Mouse (Mus musculus) neural tube, embryonic 12.5 days (tissue): ENCODE results near the gene Dctn1. TPM values are rescaled to one million over a fixed set of nuclear protein-coding genes. Genes with fewer than 3 reads are reported as not detected.

ENCODE experiments used
- ATAC-seq: fragments of 200-750 bp; cut with Nextera tagmentation; 2 replicates; pipeline ENCODE4 v1.8.0; 2017; ENCODE audit warnings: low read depth, mild to moderate bottlenecking, moderate TSS enrichment, moderate library complexity; ENCODE audit not compliant: low FRiP score
- H3K27ac ChIP-seq: fragments of 300-500 bp; sonication (generic); 2 replicates; pipeline ENCODE4 v1.5.1; 2016
- H3K27me3 ChIP-seq: fragments of 300-500 bp; sonication (generic); replicated peaks from 2 replicates; pipeline ENCODE4 v1.6.1; 2016; ENCODE audit warnings: mild to moderate bottlenecking
- H3K36me3 ChIP-seq: fragments of 300-500 bp; sonication (generic); 2 replicates; pipeline ENCODE4 v1.6.1; 2016; ENCODE audit warnings: mild to moderate bottlenecking
- H3K4me1 ChIP-seq: fragments of 300-500 bp; sonication (generic); 2 replicates; pipeline ENCODE4 v1.6.1; 2016
- H3K4me2 ChIP-seq: fragments of 300-500 bp; sonication (generic); replicated peaks from 2 replicates; pipeline ENCODE4 v1.6.1; 2016; ENCODE audit warnings: mild to moderate bottlenecking
- H3K4me3 ChIP-seq: fragments of 300-500 bp; sonication (generic); 2 replicates; pipeline ENCODE4 v1.5.1; 2016
- H3K9ac ChIP-seq: fragments of 300-500 bp; sonication (generic); 2 replicates; pipeline ENCODE4 v1.6.1; 2016; ENCODE audit warnings: mild to moderate bottlenecking
- H3K9me3 ChIP-seq: fragments of 300-500 bp; sonication (generic); 2 replicates; pipeline ENCODE4 v1.6.1; 2016; ENCODE audit warnings: mild to moderate bottlenecking
- WGBS: fragments of 180-500 bp; shearing (Covaris S2); methylation state at CpG from one replicate; pipeline ENCODE4 v1.1.7; 2016; 5-methylcytosine and 5-hydroxymethylcytosine counted together
- polyA plus RNA-seq: library from polyadenylated mRNA; unstranded; fragments of >200 nt; fragmentation: Nextera tagmentation; extraction: Ambion mirVana; gene quantifications from 2 replicates; pipeline ENCODE4 v1.2.1, GENCODE M21; 2016

The Dctn1 gene
- polyA plus RNA-seq, 1 experiment from 2014 or later = 196 TPM

- Histone ChIP-seq H3K36me3 (no peaks in the 10 kb centered on the region), H3K4me2 (peak overlapping the region; percentile 69), H3K4me3 (peak overlapping the region; percentile 45), H3K27ac (peak overlapping the region; percentile 92), H3K9ac (peak overlapping the region; percentile 83), H3K9me3 (no peaks in the 10 kb centered on the region), H3K27me3 (peaks cover 10% of the 10 kb centered on the region; the same call in 1 of the 2 replicates), H3K4me1 (peaks cover 57% of the 10 kb centered on the region)
- WGBS = under 1% methylated on average over 11 of the region's 11 CpGs
- ATAC-seq = peak; percentile 25
These were observed 27.7 kb upstream of the Dctn1 start for GRCm38 (mm10) chr6:83138056-83138455.

GRCm38 (mm10) chr6:83140044-83140443, 25.7 kb upstream of the Dctn1 start:
- H3K9ac ChIP-seq = no peak overlapping the region
- WGBS = 94% methylated on average over 8 of the region's 8 CpGs
- H3K4me3 ChIP-seq = no peak overlapping the region
- no peak for ATAC-seq
- peaks cover 58% of the 10 kb centered on the region for H3K4me1 ChIP-seq
- no peak overlapping the region for H3K4me2 ChIP-seq
- peaks cover 10% of the 10 kb centered on the region; the same call in 1 of the 2 replicates for H3K27me3 ChIP-seq
- H3K36me3 ChIP-seq = no peaks in the 10 kb centered on the region
- no peak overlapping the region for H3K27ac ChIP-seq
- no peaks in the 10 kb centered on the region for H3K9me3 ChIP-seq

GRCm38 (mm10) chr6:83141636-83142035, 24.1 kb upstream of the Dctn1 start:
- Histone ChIP-seq H3K9ac (peak overlapping the region; percentile 55; the same call in 1 of the 2 replicates), H3K4me1 (peaks cover 44% of the 10 kb centered on the region), H3K9me3 (no peaks in the 10 kb centered on the region), H3K4me2 (peak overlapping the region; percentile 73), H3K27me3 (no peaks in the 10 kb centered on the region), H3K36me3 (no peaks in the 10 kb centered on the region; the same call in 1 of the 2 replicates), H3K27ac (no peak overlapping the region), H3K4me3 (no peak overlapping the region)
- no peak for ATAC-seq
- WGBS = 37% methylated on average over 4 of the region's 4 CpGs

- H3K4me2 ChIP-seq = peak overlapping the region; percentile 73
- H3K27ac ChIP-seq = no peak overlapping the region
- H3K9ac ChIP-seq = peak overlapping the region; percentile 55
- ATAC-seq = no peak
- H3K9me3 ChIP-seq = no peaks in the 10 kb centered on the region
- 3% methylated on average over 41 of the region's 41 CpGs for WGBS
- peak overlapping the region; percentile 29 for H3K4me3 ChIP-seq
- H3K4me1 ChIP-seq = peaks cover 37% of the 10 kb centered on the region
- peaks cover 6% of the 10 kb centered on the region for H3K36me3 ChIP-seq
- no peaks in the 10 kb centered on the region for H3K27me3 ChIP-seq
These were observed 23.4 kb upstream of the Dctn1 start for GRCm38 (mm10) chr6:83142211-83142731.

GRCm38 (mm10) chr6:83142886-83143285, 22.8 kb upstream of the Dctn1 start:
- peaks cover 12% of the 10 kb centered on the region for H3K36me3 ChIP-seq
- H3K9ac ChIP-seq = no peak overlapping the region
- H3K27ac ChIP-seq = no peak overlapping the region
- no peaks in the 10 kb centered on the region for H3K9me3 ChIP-seq
- ATAC-seq = peak; percentile 15; the same call in 1 of the 2 replicates
- peaks cover 32% of the 10 kb centered on the region for H3K4me1 ChIP-seq
- WGBS = 52% methylated on average over 11 of the region's 11 CpGs
- no peaks in the 10 kb centered on the region for H3K27me3 ChIP-seq
- peak overlapping the region; percentile 73 for H3K4me2 ChIP-seq
- no peak overlapping the region for H3K4me3 ChIP-seq

- ATAC-seq = no peak
- H3K9ac ChIP-seq = no peak overlapping the region
- H3K4me1 ChIP-seq = peaks cover 21% of the 10 kb centered on the region
- no peaks in the 10 kb centered on the region for H3K9me3 ChIP-seq
- no peaks in the 10 kb centered on the region for H3K27me3 ChIP-seq
- 85% methylated on average over 2 of the region's 2 CpGs for WGBS
- no peak overlapping the region for H3K4me2 ChIP-seq
- peaks cover 33% of the 10 kb centered on the region for H3K36me3 ChIP-seq
- H3K27ac ChIP-seq = no peak overlapping the region
- H3K4me3 ChIP-seq = no peak overlapping the region
These were observed 20.5 kb upstream of the Dctn1 start for GRCm38 (mm10) chr6:83145209-83145608.

GRCm38 (mm10) chr6:83145805-83146204, 19.9 kb upstream of the Dctn1 start:
- Histone ChIP-seq H3K9ac (no peak overlapping the region), H3K27ac (no peak overlapping the region), H3K4me3 (no peak overlapping the region), H3K9me3 (no peaks in the 10 kb centered on the region), H3K27me3 (no peaks in the 10 kb centered on the region), H3K4me1 (peaks cover 21% of the 10 kb centered on the region), H3K36me3 (peaks cover 39% of the 10 kb centered on the region), H3K4me2 (no peak overlapping the region)
- WGBS = 83% methylated on average over 9 of the region's 9 CpGs
- ATAC-seq = no peak

- Histone ChIP-seq H3K27ac (no peak overlapping the region), H3K4me1 (peaks cover 16% of the 10 kb centered on the region), H3K4me3 (no peak overlapping the region), H3K27me3 (no peaks in the 10 kb centered on the region), H3K4me2 (no peak overlapping the region), H3K9ac (no peak overlapping the region), H3K9me3 (no peaks in the 10 kb centered on the region), H3K36me3 (peaks cover 53% of the 10 kb centered on the region)
- no peak for ATAC-seq
- 55% methylated on average over 7 of the region's 7 CpGs for WGBS
These were observed 18.4 kb upstream of the Dctn1 start for GRCm38 (mm10) chr6:83147280-83147679.

GRCm38 (mm10) chr6:83151721-83152120, 14.0 kb upstream of the Dctn1 start:
- Histone ChIP-seq H3K4me2 (peak overlapping the region; percentile 16; the same call in 1 of the 2 replicates), H3K9me3 (no peaks in the 10 kb centered on the region), H3K36me3 (peaks cover 62% of the 10 kb centered on the region), H3K27me3 (no peaks in the 10 kb centered on the region), H3K4me1 (peaks cover 23% of the 10 kb centered on the region), H3K27ac (no peak overlapping the region), H3K4me3 (no peak overlapping the region), H3K9ac (no peak overlapping the region)
- ATAC-seq = no peak
- WGBS = 34% methylated on average over 8 of the region's 8 CpGs

- H3K9me3 ChIP-seq = no peaks in the 10 kb centered on the region
- WGBS = 91% methylated on average over 12 of the region's 12 CpGs
- H3K27ac ChIP-seq = no peak overlapping the region
- H3K4me2 ChIP-seq = no peak overlapping the region
- H3K9ac ChIP-seq = no peak overlapping the region
- no peaks in the 10 kb centered on the region for H3K27me3 ChIP-seq
- ATAC-seq = no peak
- H3K4me1 ChIP-seq = peaks cover 23% of the 10 kb centered on the region
- H3K36me3 ChIP-seq = peaks cover 49% of the 10 kb centered on the region
- no peak overlapping the region for H3K4me3 ChIP-seq
These were observed 12.7 kb upstream of the Dctn1 start for GRCm38 (mm10) chr6:83153038-83153437.

- no peaks in the 10 kb centered on the region for H3K27me3 ChIP-seq
- WGBS = 74% methylated on average over 5 of the region's 5 CpGs
- no peak overlapping the region for H3K4me3 ChIP-seq
- H3K9ac ChIP-seq = no peak overlapping the region
- no peak overlapping the region for H3K27ac ChIP-seq
- no peaks in the 10 kb centered on the region for H3K9me3 ChIP-seq
- H3K36me3 ChIP-seq = peaks cover 46% of the 10 kb centered on the region
- peaks cover 23% of the 10 kb centered on the region for H3K4me1 ChIP-seq
- ATAC-seq = no peak
- no peak overlapping the region for H3K4me2 ChIP-seq
These were observed 12.2 kb upstream of the Dctn1 start for GRCm38 (mm10) chr6:83153485-83153884.

GRCm38 (mm10) chr6:83155552-83156238, 10.0 kb upstream of the Dctn1 start:
- peak overlapping the region; percentile 58 for H3K4me3 ChIP-seq
- WGBS = 7% methylated on average over 23 of the region's 23 CpGs
- H3K4me1 ChIP-seq = peaks cover 23% of the 10 kb centered on the region
- no peak overlapping the region for H3K27ac ChIP-seq
- H3K9ac ChIP-seq = peak overlapping the region; percentile 54
- H3K36me3 ChIP-seq = peaks cover 24% of the 10 kb centered on the region
- peak overlapping the region; percentile 86 for H3K4me2 ChIP-seq
- ATAC-seq = peak; percentile 68
- no peaks in the 10 kb centered on the region for H3K9me3 ChIP-seq
- H3K27me3 ChIP-seq = peaks cover 8% of the 10 kb centered on the region
